Mouse (Mus musculus) naive thymus-derived CD4-positive, alpha-beta T cell, adult 2 months (primary cell): ENCODE measurements around the gene Foxi3.

Experiments used
- DNase-seq: peaks from one replicate; pipeline ENCODE4 v3.0.0-alpha.2; 2011; ENCODE audit warnings: low read depth

The Foxi3 gene

GRCm38 (mm10) chr6:70996123-70996723 lies 39.9 kb downstream of the Foxi3 start:
- DNase-seq, result no peak

- no peak for DNase-seq
These were observed 46.3 kb downstream of the Foxi3 start for GRCm38 (mm10) chr6:71002656-71003055.

GRCm38 (mm10) chr6:71004161-71004560 lies 47.8 kb downstream of the Foxi3 start:
- no peak for DNase-seq
